Mouse (Mus musculus) heart, adult 2 months (tissue): ENCODE results near the gene D430041D05Rik. TPM values are rescaled to one million over a fixed set of nuclear protein-coding genes. Genes with fewer than 3 reads are reported as not detected.

Source experiments
- DNase-seq, 2 experiments: peaks; one replicate each; pipeline ENCODE4 v3.0.0; 2021
- H3K27ac ChIP-seq: fragments of 200-600 bp; 2 replicates; pipeline ENCODE4 v1.8.1; 2022
- H3K27me3 ChIP-seq: fragments of 200-500 bp; 2 replicates; pipeline ENCODE4 v1.6.1; 2012; ENCODE audit warnings: mild to moderate bottlenecking, low read length, inconsistent platforms, mixed read lengths; ENCODE audit not compliant: control insufficient read depth, insufficient read depth
- H3K36me3 ChIP-seq: fragments of 200-500 bp; 2 replicates; pipeline ENCODE4 v1.6.1; 2012; ENCODE audit warnings: low read length, inconsistent platforms; ENCODE audit not compliant: control insufficient read depth, insufficient read depth
- H3K4me1 ChIP-seq: fragments of 200-500 bp; 2 replicates; pipeline ENCODE4 v1.6.1; 2011; ENCODE audit warnings: low read length; ENCODE audit not compliant: control insufficient read depth, insufficient read depth
- H3K4me3 ChIP-seq: fragments of 200-600 bp; 2 replicates; pipeline ENCODE4 v1.8.1; 2022
- H3K79me2 ChIP-seq: fragments of 200-500 bp; replicated peaks from 2 replicates; pipeline ENCODE4 v1.6.1; 2012; ENCODE audit warnings: mild to moderate bottlenecking, inconsistent platforms, low read length, moderate library complexity, mixed read lengths; ENCODE audit not compliant: control insufficient read depth, insufficient read depth
- H3K9ac ChIP-seq: fragments of 200-500 bp; 2 replicates; pipeline ENCODE4 v1.6.1; 2012; ENCODE audit warnings: low read depth, mild to moderate bottlenecking, control low read depth, inconsistent platforms, low read length, mixed read lengths
- CTCF ChIP-seq: fragments of 200-600 bp; IDR thresholded peaks from 2 replicates; pipeline ENCODE4 v1.8.1; 2022; ENCODE audit warnings: antibody characterized with exemption, mild to moderate bottlenecking, moderate library complexity
- EP300 ChIP-seq: fragments of 200-500 bp; IDR thresholded peaks from 2 replicates; pipeline ENCODE4 v1.6.1; 2011; ENCODE audit warnings: low read depth, low read length, control low read depth; ENCODE audit not compliant: insufficient read depth
- POLR2A ChIP-seq: fragments of 200-500 bp; IDR thresholded peaks from 2 replicates; pipeline ENCODE4 v1.6.1; 2011; ENCODE audit warnings: mild to moderate bottlenecking, low read depth, low read length, control low read depth; ENCODE audit not compliant: insufficient read depth
- WGBS: fragments of 180-500 bp; shearing (Covaris S2); methylation state at CpG from one replicate; pipeline ENCODE4 v1.1.7; 2018; 5-methylcytosine and 5-hydroxymethylcytosine counted together
- intact Hi-C: fragments of 180-260 bp; cut with DNase I; formaldehyde crosslinking; loops from one replicate; pipeline ENCODE4 v1.15.1; 2025
- polyA plus RNA-seq: library from polyadenylated mRNA; depleted of rRNA; stranded (reverse); fragments of >200 nt; gene quantifications from 2 replicates; pipeline ENCODE4 v1.2.3, GENCODE M21; 2012
- total RNA-seq, 2 experiments: library from RNA; stranded (reverse); gene quantifications; 2 replicates each; pipeline ENCODE4 v1.2.3; 2021

Gene D430041D05Rik
- total and polyA plus RNA-seq, 3 experiments: 0.02 to 0.08 (median 0.05) TPM

DNA sequence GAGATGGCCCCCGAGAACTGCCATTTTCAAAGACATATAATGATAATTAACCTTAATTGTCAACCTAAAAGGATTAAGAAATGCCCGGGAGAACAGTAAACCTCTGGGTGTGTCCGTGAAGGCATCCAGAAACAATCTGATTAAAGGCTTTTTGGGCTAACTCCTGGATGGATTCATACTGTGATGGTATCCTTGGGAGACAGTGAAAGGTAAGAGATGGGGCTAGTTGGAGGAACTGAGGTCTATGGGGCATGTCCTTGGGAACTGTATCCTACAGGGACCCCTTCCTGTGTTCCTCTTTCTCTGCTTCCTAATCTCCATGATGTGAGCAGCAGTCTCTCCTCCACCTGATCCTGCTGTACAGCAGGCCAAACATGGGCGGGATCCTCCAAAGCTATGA lies 38.7 kb downstream of the D430041D05Rik start:
- 83% methylated on average over 4 of the region's 4 CpGs for WGBS
- intact Hi-C loops: no loop called here
- no peak overlapping the region for H3K4me3 ChIP-seq
- H3K9ac ChIP-seq: no peak overlapping the region
- DNase-seq: no peak
- no peaks in the 10 kb centered on the region for H3K36me3 ChIP-seq
- no peaks in the 10 kb centered on the region for H3K27me3 ChIP-seq
- H3K27ac ChIP-seq: no peak overlapping the region
- H3K79me2 ChIP-seq: no peaks in the 10 kb centered on the region
- TF ChIP-seq CTCF (no peak), EP300 (no peak), POLR2A (no peak)
- no peaks in the 10 kb centered on the region for H3K4me1 ChIP-seq

DNA sequence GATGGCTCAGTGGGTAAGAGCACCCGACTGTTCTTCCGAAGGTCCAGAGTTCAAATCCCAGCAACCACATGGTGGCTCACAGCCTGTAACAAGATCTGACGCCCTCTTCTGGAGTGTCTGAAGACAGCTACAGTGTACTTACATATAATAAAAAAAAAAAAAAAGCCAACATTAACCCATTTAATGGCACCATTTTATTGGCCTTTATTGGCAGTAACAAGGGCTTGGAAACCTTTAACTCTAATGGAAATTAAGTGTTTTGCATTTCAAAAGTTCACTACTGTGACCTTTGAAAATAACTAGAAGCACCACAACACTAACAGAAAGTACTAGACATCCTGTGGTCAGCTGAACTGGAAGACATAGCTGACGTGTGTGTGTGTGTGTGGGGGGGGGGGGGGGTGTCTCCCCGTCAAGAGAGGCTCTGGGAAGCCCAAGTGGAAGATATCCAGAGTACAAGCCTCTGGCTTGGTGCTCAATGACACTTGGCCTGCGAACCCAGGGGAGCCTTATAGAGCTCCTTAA lies 39.1 kb downstream of the D430041D05Rik start:
- Histone ChIP-seq H3K27ac (no peak overlapping the region), H3K4me1 (no peaks in the 10 kb centered on the region), H3K27me3 (no peaks in the 10 kb centered on the region), H3K9ac (no peak overlapping the region), H3K79me2 (no peaks in the 10 kb centered on the region), H3K4me3 (no peak overlapping the region), H3K36me3 (no peaks in the 10 kb centered on the region)
- TF ChIP-seq POLR2A (no peak), CTCF (no peak), EP300 (no peak)
- 70% methylated on average over 6 of the region's 6 CpGs for WGBS
- intact Hi-C loops: no loop called here
- DNase-seq: no peak

DNA sequence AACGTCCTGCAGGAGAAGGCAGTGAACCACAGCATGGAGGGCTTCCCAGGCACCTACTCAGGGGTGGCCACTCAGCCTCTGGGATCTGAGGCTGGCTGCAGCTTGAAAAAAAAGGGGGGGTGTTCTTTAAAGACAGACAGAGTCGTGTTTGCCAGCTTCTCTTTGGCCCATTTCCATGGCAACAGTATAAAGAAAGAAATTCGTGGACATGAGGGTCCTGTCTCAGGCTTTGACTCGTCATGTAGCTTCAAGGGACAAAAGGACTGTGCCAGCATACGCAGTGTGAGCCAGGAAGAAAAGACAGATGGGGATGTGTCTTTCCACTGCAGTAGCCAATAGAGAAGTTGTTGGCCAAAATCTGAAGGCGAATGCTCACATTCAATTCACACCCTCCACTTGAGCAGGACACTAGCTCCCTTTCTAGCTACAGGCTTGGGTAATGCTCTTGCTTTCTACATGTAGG lies 42.9 kb downstream of the D430041D05Rik start:
- Histone ChIP-seq H3K9ac (no peak overlapping the region), H3K27ac (no peak overlapping the region), H3K27me3 (no peaks in the 10 kb centered on the region), H3K36me3 (no peaks in the 10 kb centered on the region), H3K4me3 (no peak overlapping the region), H3K79me2 (no peaks in the 10 kb centered on the region), H3K4me1 (no peaks in the 10 kb centered on the region)
- intact Hi-C loops: no loop called here
- no peak for DNase-seq
- 43% methylated on average over 6 of the region's 6 CpGs for WGBS
- TF ChIP-seq POLR2A: no peak
- no peak for TF ChIP-seq EP300
- TF ChIP-seq CTCF: no peak

- 52% methylated on average over 2 of the region's 2 CpGs for WGBS
- no peaks in the 10 kb centered on the region for H3K27me3 ChIP-seq
- no peaks in the 10 kb centered on the region for H3K36me3 ChIP-seq
- H3K4me1 ChIP-seq: no peaks in the 10 kb centered on the region
- DNase-seq: no peak
- H3K4me3 ChIP-seq: no peak overlapping the region
- intact Hi-C loops: no loop called here
- H3K27ac ChIP-seq: no peak overlapping the region
- no peak overlapping the region for H3K9ac ChIP-seq
- no peaks in the 10 kb centered on the region for H3K79me2 ChIP-seq
- no peak for TF ChIP-seq POLR2A
- no peak for TF ChIP-seq CTCF
- TF ChIP-seq EP300: no peak
Observed at GRCm38 (mm10) chr2:104367291-104367690, 43.5 kb downstream of the D430041D05Rik start.

- H3K36me3 ChIP-seq: no peaks in the 10 kb centered on the region
- H3K27ac ChIP-seq: no peak overlapping the region
- no peaks in the 10 kb centered on the region for H3K79me2 ChIP-seq
- intact Hi-C loops: no loop called here
- DNase-seq: no peak
- 58% methylated on average over 3 of the region's 3 CpGs for WGBS
- H3K4me3 ChIP-seq: no peak overlapping the region
- H3K9ac ChIP-seq: no peak overlapping the region
- H3K4me1 ChIP-seq: no peaks in the 10 kb centered on the region
- no peaks in the 10 kb centered on the region for H3K27me3 ChIP-seq
- no peak for TF ChIP-seq POLR2A
- no peak for TF ChIP-seq CTCF
- no peak for TF ChIP-seq EP300
Observed at GRCm38 (mm10) chr2:104359305-104359704, 51.5 kb downstream of the D430041D05Rik start.

GRCm38 (mm10) chr2:104358881-104359280 lies 51.9 kb downstream of the D430041D05Rik start:
- intact Hi-C loops: no loop called here
- Histone ChIP-seq H3K9ac (no peak overlapping the region), H3K4me1 (no peaks in the 10 kb centered on the region), H3K27ac (no peak overlapping the region), H3K27me3 (no peaks in the 10 kb centered on the region), H3K4me3 (no peak overlapping the region), H3K36me3 (no peaks in the 10 kb centered on the region), H3K79me2 (no peaks in the 10 kb centered on the region)
- no peak for DNase-seq
- 79% methylated on average over 1 of the region's 1 CpGs for WGBS
- TF ChIP-seq EP300 (no peak), CTCF (no peak), POLR2A (no peak)
